Mouse (Mus musculus) embryo, embryonic 10.5 days (tissue): ENCODE data around the gene Nkd1.

Experiments
- DNase-seq: peaks from one replicate; pipeline ENCODE4 v3.0.0-alpha.2; 2015; ENCODE audit warnings: low spot score

Nkd1 gene

DNA sequence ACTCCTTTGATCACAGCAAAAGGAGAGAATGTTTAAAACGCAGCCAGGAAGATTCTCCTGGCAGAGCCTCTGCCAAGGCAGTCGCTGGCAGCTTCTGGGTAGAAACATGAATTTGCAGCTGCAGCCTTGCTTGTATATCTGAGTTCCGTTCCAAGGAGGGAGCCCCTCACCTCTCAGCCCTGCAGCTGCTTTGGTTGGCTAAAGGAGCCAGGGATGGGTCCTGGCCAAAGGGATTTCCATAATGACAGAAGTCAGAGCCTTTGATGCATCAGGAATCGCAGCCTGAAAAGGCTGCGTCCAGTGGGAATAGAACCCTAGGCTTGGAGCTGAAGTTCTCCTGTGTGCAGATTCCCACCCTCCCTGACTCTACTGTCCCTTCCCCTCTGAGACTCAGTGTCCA lies 93.8 kb downstream of the Nkd1 start:
- DNase-seq, result no peak

DNA sequence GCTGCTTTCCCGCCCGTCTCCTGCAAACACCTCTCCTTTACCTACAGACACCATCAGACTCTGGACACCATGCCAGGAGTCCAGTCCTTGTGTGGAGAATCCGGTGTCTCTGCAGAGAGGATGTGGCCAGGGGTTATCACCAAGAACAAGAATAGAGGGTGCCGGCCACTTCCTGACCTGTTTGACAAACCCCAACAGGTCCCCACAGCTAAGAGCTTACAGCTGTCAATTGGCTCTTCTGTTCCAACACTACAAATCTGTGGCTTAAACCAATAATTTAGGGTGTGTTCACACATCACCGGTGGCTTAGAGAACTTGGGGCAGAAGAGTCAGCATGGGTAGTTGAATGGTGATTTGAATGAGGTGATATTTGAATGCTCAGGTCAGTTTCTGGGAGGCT lies 97.5 kb downstream of the Nkd1 start:
- DNase-seq, result no peak

DNA sequence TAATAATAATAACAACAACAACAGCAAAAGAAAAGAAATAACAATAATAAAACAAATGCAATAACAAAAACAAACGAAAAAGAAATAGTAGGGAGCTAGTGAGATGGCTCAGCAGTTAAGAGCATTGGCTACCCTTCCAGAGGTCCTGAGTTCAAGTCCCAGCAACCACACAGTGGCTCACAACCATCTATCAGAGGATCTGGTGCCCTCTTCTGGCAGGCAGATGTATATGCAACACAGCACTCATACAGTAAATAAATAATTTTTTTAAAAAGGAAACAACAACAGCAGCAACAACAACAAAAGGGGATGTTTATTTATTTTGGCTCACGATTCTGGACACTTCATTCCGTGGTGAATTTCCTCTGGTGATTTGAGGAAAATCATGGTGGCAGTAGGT lies 98.4 kb downstream of the Nkd1 start:
- no peak for DNase-seq

DNA sequence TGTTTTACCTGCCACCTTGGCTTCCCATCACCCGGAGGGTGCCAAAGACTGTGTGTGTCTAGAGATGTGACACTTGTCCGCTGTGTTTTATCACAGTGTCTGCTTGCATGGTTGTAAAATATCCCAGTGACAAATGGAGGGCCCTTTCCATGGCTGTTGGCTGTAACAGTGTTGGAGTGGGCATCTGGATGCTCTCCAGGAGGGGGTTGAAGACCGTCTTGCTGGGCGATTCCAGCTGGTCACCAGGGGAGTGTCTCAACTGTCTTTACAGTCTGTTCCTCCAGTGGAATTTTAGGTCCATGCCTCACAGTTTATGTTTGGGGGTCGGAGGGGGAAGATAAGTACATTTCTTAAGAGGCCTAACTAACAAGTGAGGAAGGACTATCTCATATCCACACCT lies 99.8 kb downstream of the Nkd1 start:
- no peak for DNase-seq

DNA sequence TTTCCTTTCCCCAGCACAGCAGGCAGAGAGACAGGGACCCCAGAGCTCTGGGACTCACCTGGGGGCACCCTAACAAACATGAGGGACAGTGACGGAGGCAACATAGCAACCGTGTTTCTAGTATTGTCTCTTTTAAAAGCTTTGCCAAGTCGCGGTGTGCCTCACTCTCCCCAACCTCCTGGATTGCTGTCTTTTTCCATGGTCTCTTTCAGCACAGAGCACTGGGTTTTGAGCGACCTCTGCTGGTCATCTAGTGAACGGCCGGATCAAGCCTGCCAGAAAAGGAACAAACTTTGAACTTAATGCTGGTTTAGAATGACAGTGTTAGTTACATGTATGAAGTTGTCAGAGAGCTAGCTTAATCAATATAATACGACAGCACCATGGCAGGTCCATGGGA lies 100.3 kb downstream of the Nkd1 start:
- peak; percentile 88 for DNase-seq

DNA sequence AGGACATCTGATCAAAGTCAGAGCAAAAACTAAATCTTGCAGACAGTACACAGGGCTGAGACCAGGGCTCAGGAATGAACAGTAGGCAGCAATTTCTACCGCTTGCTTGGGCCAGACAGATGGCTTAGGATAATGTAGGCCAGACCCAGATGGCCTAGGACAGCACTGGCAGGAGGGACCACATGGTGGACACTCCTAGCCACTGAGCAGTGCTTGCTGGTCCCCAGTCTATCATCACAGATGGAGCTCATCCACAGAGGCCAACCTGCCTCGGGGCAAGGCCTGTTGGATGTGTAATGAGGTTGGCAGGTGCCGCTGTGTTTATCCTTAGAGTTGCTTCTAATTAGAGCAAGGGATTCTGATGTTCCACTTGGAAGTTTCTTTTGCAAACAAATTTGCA lies 102.2 kb downstream of the Nkd1 start:
- DNase-seq, result no peak

DNA sequence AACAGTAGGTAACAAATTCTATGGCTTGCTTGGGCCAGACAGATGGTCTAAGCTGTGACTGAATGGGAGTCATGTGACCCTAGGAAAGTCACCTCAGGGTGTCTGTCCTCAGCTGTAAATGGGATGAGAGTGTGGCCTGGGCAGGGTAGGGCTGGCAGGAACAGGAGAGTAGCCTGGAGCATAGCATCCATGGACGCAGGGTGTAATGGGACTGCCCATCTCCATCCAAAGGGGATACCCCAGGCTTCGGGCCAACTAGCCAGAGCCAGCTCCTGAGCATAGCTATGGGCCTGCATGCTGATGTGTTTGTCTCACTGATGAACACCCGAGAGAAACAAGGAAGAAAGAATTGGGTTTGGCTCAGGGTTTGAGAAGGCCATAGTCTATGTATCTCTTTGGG lies 103.1 kb downstream of the Nkd1 start:
- DNase-seq, result no peak

DNA sequence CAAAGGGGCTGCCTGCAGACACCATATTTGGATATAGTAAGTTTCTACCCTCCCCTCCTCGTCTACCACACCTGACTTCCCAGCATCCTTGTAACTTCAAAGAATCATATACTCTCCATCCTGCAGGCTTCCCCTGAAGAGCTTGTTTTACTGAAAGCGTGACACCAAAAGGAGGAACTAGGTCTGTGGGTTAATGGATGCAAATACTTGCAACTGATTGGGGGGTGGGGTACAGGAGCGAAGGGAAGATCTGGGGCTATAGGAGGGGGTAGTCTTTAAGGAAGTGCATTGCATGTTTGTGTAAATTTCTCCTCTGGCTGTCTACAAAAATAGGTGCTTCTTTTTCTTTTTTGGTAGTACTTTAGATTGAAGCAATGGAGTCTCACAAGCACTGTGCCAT lies 105.3 kb downstream of the Nkd1 start:
- no peak for DNase-seq

DNA sequence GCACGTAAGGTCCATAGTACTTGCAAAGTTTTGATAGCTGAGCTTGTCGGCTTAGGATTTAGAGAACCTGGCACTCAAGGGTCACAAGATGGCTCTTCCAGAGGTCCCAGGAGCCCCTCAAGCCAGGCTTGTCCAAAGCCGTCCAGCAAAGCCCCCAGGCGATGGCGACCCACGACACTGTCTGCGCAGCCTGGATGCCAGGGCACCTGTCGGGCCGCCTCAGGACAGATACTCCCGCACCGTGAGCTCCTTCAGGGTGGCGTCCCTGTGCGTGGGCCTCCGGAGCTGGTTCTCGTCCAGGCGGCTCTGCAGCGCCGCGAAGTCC lies 105.7 kb downstream of the Nkd1 start:
- no peak for DNase-seq

DNA sequence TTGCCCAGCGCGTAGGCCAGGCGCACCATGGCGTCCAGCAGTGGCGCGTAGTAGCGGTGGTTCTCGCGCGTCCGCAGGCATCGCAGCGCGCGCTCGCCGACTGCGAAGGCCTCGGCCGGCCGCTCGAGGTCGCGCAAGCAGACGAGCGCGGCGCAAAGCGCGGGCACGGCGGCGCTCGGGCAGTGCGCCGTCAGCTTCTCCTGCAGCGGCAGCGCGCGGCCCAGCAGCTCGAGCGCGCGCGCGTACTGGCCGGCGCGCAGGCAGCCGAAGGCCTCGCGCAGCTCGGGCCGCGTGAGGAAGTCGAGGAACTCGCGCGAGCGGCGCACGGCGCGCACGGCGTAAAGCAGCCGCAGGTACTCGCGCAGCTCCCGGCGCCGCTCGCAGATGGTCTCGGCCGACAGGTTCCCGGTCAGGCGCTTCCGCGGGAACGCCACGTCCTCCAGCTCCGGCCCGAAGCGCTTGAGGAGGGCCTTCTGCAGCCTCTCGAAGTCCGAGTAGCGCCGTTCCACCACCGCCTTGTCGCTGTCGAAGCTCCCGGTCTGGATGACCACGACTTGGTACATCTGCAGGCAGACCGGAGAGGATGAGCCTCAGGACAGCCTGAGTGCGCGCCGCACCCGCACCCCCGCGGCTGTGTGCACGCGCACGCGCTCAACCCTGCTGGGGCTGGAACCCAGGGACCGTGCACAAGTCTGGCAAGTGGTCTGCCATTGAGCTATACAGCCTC lies 106.3 kb downstream of the Nkd1 start:
- peak; percentile 90 for DNase-seq

DNA sequence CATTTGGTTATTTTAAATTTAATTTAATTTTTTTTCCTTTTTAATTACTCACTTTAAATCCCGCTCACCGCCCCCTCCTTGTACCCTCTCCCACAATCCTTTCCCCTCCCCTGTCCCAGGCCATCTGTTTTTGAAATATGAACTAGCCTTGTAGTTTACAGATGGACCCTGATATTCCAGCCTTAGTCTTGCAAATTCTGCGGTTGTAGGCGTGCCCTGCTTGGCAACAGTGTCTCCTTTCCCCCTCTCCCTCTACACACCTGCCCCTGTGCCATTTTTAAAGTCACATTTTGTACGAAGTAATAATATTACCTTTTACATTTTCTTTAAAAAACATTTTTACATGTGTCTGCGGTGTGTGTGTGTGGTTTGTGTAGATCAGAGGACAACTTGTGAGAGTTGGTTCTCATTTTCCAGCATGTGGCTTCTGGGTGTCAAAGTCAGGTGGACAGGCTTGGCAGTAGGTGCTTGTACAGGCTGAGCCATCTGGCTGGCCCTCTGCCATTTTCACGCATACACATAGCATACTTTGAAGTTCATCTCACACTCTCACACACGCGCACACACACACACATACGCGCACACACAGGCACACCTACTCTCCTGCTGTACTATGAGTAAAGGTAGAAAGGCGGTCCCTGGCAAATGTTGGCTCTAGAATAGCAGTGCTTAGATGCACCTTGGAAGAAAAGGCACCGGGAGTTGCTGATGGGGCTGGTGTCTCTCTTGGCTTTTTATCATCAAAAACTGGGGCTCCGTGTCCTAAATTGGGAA lies 107.0 kb downstream of the Nkd1 start:
- DNase-seq, result peak; percentile 34

DNA sequence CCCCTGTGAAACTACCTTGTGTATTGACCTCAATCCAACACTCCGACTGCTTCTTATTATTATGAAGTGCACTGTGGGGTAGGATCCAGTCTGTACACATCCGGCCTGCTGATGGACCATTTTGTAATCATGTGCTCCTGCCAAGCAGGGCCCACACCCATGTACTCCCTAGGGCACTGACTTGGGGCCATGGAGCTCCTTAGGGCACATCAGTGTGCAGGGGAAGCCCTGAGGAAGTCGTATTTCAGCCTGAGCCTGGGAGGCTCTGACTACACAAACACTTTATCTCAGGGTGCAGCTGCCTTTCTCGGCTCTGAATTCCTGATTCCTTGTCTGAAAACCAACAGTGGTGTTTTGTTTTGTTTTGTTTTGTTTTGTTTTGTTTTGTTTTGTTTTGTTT lies 109.1 kb downstream of the Nkd1 start:
- DNase-seq, result no peak

DNA sequence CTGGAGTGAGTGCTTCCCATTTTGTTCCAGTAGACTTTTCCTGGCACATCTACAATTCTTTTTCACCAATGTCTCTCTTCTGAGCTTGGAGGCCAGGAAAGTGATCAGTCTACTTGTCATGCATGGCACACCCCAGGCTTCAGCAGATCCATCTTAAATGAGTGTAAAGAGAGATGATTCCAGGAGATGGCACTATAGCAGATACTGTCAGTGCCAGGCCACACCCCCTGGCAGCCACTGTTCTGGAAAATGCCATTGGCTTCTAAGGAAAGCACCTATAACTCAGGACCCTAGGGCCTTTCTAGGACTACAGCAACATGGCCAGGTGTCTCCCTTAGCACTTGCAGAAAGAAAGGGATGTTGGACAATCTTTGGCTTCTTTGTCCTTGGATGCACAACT lies 109.9 kb downstream of the Nkd1 start:
- DNase-seq, result no peak

DNA sequence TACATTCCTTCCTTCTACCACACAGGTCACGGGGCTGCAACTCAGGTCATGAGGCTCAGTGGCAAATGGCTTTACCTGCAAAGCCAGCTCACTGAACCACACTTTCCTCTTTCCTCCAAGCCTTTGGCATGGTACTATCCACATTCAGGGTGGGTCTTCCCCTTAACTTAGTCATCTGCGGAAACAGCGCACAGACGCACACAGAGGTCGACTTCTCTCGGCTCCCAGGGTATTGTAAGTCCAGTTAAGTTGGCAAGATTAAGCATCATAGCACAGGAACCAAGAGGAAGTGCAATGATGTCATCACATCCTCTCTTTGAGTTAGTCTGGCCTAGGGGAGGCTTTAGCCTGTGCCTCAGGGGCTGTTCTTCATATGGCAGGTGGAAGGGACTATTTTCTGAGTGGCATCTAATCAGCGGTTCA lies 112.2 kb downstream of the Nkd1 start:
- no peak for DNase-seq

DNA sequence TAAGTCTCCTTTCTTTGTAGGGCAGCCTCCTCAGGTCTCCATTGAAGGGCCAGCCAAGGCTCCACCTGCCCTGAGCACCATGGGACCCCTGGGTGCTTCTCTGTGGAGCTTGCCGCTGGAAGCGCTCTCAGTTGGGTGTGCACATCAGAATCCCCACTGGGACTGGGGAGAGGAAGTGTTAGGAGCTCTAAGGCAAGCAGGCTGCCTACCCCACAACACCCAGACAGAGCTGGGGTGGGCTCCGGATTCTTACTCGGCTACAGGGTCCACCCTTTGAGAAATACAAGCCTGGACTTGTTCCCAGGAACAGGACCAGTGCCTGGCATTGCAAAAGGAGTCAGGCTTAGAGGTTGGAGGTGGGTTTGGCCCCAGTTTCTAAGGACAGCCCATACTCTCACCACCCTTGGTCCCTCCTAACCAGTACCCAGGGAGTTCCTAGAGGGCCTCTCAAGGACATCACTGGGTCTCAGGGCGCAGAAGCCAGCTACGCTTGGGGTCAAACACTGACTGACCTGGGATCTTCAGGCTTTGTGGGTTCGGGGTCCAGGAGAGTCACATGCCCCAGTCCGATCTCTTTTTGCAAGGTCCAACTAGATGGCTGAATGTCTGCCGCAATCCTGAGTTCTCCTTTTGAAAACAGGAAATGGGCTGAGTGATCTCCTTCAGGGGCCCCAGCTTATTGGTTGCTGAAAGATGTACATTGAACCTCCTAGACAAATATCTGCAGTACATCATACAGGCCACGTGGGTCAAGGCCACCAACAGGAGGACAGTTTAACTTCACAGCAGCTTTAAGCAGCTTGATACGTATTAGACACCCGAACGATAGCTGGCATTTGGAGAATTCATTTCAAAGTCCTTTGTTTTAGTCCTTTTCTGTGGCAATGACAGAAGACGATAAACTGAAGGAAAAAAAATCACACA lies 114.6 kb downstream of the Nkd1 start, which contains the start of gene Snx20:
Gene Snx20, minus strand, starts transcription at position 655 of the 924 bp plus-strand sequence.
- DNase-seq, result no peak

DNA sequence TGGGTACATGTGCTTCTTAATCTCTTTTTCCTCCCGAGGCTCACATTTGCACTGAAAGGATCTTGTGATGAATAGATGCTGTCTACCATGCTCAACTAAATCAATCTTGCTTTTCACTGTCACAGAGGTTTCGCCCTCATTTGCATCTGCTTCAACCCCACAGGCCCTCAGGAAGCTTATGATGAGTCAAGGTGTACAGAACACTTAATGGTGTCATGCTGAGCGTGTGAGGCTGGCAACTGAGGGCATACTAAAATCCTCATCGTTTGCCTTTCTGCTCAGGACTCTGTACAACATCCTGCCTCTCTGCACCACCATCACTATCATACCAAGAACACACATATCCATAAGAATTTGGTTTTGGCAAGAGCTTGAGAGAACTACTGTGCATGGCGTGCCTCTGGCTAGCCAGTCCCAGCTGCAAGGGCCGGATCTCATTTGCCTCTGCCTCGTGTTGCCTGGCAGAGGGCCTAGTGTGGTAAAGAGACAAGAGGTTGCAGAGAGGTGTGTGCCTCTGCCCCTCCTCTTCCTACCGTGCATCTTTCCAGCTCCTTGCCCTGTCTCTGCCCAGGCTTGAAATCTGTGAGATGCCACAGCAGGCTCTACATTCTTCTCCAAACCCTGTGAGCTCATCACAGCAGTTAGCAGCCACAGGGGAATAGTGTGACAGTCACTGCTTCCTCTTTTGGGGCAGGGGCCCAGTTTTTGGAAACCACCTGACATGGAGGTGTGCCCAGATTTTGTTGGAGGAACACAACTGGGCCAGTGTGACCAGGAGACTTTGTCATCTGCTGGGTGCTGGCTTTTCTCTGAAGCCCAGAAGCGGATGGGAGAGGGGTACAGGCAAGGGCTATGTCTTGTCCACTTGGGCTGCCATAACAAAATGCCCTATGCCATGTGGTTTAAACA lies 116.2 kb downstream of the Nkd1 start:
- DNase-seq, result no peak

DNA sequence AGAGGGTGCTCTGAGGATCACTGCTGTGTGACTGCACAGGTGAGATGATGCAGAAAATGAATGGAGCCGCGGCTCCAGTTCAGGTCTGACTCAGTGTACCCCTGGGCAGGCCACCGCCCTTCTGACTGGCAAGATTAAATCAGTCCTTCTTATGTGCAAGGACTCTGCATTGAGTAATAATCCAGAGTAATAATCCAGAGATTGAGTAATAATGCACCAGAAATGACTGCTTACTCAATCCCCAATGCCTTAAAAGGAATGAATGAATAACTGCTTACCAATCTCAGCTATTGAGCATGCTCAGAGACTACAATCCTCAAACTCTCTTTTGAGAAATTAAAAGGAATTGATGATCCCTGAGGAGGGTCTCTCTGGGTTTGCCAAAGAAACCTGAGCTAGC lies 117.8 kb downstream of the Nkd1 start:
- no peak for DNase-seq

DNA sequence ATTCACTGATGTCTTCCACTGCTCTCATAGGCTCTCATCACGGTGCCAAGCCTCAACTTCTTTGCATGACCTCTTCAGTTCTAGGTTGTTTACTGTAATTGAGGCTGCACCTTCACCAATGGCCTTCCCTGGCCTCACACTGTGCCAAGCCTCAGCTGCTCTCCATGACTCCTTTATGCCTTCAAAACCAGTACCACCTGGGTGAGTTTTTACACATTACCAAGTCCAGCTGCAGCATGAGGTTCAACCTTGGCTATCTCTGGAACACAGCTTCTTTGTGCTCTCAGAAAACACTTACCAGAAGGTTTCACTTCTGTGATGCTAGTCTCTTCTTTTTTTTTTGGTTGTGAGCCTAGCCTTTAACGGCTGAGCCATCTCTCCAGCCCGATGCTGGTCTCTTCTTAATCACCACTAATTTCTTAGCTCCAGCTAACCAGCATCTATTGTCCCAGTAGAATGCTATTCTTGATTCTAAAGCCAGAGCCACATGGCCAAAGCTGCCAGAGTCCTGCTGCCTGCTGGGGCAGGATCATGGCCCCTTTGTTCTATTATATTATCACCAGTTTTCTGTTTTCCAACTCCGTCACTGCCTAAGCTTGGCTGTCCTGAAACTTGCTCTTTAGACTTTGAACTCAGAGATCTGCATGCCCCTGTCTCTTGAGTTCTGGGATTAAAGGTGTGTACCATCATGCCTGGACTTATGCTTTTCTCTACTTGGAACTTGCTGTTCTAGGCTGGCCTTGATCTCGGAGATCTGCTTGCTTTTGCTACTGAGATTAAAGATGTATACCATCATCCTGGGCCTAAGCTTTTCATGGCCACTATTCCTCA lies 121.8 kb downstream of the Nkd1 start:
- no peak for DNase-seq
